Mouse (Mus musculus) forebrain, embryonic 16.5 days (tissue): ENCODE measurements around the gene Lmntd1. TPM values are rescaled to one million over a fixed set of nuclear protein-coding genes. Genes with fewer than 3 reads are reported as not detected.

Experiments
- ATAC-seq: fragments of 200-750 bp; cut with Nextera tagmentation; 2 replicates; pipeline ENCODE4 v1.8.0; 2017; ENCODE audit warnings: mild to moderate bottlenecking, moderate library complexity
- H3K27ac ChIP-seq: fragments of 300-500 bp; sonication (generic); 2 replicates; pipeline ENCODE4 v1.5.1; 2014; ENCODE audit warnings: low read length, control low read depth
- H3K27me3 ChIP-seq: fragments of 300-500 bp; sonication (generic); replicated peaks from 2 replicates; pipeline ENCODE4 v1.6.1; 2014; ENCODE audit warnings: low read length; ENCODE audit not compliant: control insufficient read depth, insufficient read depth
- H3K36me3 ChIP-seq: fragments of 300-500 bp; sonication (generic); 2 replicates; pipeline ENCODE4 v1.6.1; 2014; ENCODE audit not compliant: control insufficient read depth, insufficient read depth
- H3K4me1 ChIP-seq: fragments of 300-500 bp; sonication (generic); replicated peaks from 2 replicates; pipeline ENCODE4 v1.6.1; 2014; ENCODE audit warnings: low read length; ENCODE audit not compliant: control insufficient read depth, insufficient read depth
- H3K4me2 ChIP-seq: fragments of 300-500 bp; sonication (generic); 2 replicates; pipeline ENCODE4 v1.6.1; 2014; ENCODE audit warnings: mild to moderate bottlenecking, low read length, control low read depth
- H3K4me3 ChIP-seq: fragments of 300-500 bp; sonication (generic); replicated peaks from 2 replicates; pipeline ENCODE4 v1.5.1; 2014; ENCODE audit warnings: mild to moderate bottlenecking, low read length, control low read depth
- H3K9ac ChIP-seq: fragments of 300-500 bp; sonication (generic); replicated peaks from 2 replicates; pipeline ENCODE4 v1.6.1; 2014; ENCODE audit warnings: low read depth, low read length, control low read depth
- H3K9me3 ChIP-seq: fragments of 300-500 bp; sonication (generic); 2 replicates; pipeline ENCODE4 v1.6.1; 2016; ENCODE audit warnings: low read length; ENCODE audit not compliant: control insufficient read depth
- WGBS: fragments of 180-500 bp; shearing (Covaris S2); extraction: QIAGEN DNeasy Blood & Tissue Kit; methylation state at CpG from one replicate; pipeline ENCODE4 v1.1.7; 2014; 5-methylcytosine and 5-hydroxymethylcytosine counted together
- polyA plus RNA-seq: library from polyadenylated mRNA; unstranded; fragments of >200 nt; fragmentation: Nextera tagmentation; extraction: Ambion mirVana; gene quantifications from 2 replicates; pipeline ENCODE4 v1.2.1, GENCODE M21; 2015

Gene Lmntd1
- polyA plus RNA-seq, 1 experiment from 2014 or later, result 0.73 TPM

DNA sequence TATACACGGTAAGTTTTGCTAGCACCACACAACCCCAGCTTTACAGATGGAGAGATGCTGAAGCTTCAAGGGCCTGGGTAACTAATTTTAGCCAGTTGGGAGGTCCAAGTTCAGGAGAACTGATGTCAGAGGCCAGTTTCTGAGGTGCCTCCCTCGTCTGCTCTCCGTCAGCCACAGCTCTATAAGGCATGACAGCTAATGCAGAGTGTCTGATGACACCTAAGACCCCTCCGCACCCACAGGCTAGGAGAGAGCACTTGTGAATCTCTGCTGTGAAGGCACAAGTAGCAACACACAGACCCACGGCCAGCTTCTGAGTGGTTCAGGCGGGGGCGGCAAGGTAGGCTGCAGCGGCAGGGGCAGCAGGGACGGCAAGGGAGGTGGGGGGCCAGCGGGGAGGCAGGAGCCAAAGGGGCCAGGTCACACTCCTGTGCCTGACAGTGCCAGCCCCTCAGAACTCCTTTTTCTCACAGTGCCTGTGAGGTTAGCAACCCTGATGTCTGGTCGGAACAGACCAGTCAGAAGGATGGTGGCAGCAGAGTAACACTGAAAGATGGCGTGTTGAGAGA is 151.4 kb downstream of the Lmntd1 start:
- Histone ChIP-seq H3K9ac (no peak overlapping the region), H3K4me1 (no peaks in the 10 kb centered on the region), H3K27ac (no peak overlapping the region), H3K4me3 (no peak overlapping the region), H3K27me3 (no peaks in the 10 kb centered on the region), H3K36me3 (no peaks in the 10 kb centered on the region), H3K9me3 (no peaks in the 10 kb centered on the region), H3K4me2 (no peak overlapping the region)
- 91% methylated on average over 12 of the region's 12 CpGs for WGBS
- ATAC-seq, result no peak

- no peak overlapping the region for H3K4me3 ChIP-seq
- no peak overlapping the region for H3K9ac ChIP-seq
- no peaks in the 10 kb centered on the region for H3K9me3 ChIP-seq
- H3K4me1 ChIP-seq, result no peaks in the 10 kb centered on the region
- no peaks in the 10 kb centered on the region for H3K27me3 ChIP-seq
- no peak for ATAC-seq
- H3K36me3 ChIP-seq, result no peaks in the 10 kb centered on the region
- 84% methylated on average over 15 of the region's 15 CpGs for WGBS
- H3K4me2 ChIP-seq, result no peak overlapping the region
- no peak overlapping the region for H3K27ac ChIP-seq
Measured at GRCm38 (mm10) chr6:145457066-145457465, 157.1 kb downstream of the Lmntd1 start.

GRCm38 (mm10) chr6:145450628-145451403 is 163.3 kb downstream of the Lmntd1 start:
- no peak overlapping the region for H3K4me2 ChIP-seq
- H3K4me3 ChIP-seq, result no peak overlapping the region
- 76% methylated on average over 15 of the region's 15 CpGs for WGBS
- no peak overlapping the region for H3K9ac ChIP-seq
- H3K27me3 ChIP-seq, result no peaks in the 10 kb centered on the region
- no peaks in the 10 kb centered on the region for H3K9me3 ChIP-seq
- peaks cover 5% of the 10 kb centered on the region for H3K4me1 ChIP-seq
- H3K36me3 ChIP-seq, result no peaks in the 10 kb centered on the region
- no peak overlapping the region for H3K27ac ChIP-seq
- ATAC-seq, result no peak

DNA sequence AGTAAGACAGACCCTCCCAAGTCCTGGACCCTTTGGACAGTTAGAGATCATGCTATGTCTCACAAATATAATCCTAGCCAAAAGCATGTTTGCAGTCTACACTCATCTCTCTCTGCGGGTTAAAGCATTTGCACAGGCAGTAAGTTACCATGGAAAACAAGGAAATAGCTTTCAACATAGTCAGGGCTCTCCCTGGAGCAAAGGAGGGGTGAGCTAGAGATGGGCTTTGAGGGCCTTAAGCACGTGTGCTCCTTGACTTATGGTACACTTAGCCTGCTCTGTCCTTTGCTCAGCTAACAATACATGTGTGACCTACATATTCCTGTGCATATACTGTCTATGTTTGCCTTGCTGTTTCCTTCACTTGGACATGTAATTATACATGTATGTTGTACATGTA is 165.8 kb downstream of the Lmntd1 start:
- 70% methylated on average over 2 of the region's 2 CpGs for WGBS
- Histone ChIP-seq H3K4me3 (no peak overlapping the region), H3K4me2 (no peak overlapping the region), H3K36me3 (no peaks in the 10 kb centered on the region), H3K27ac (no peak overlapping the region), H3K9ac (no peak overlapping the region), H3K4me1 (peaks cover 14% of the 10 kb centered on the region), H3K9me3 (no peaks in the 10 kb centered on the region), H3K27me3 (no peaks in the 10 kb centered on the region)
- no peak for ATAC-seq

GRCm38 (mm10) chr6:145445811-145446500 is 168.2 kb downstream of the Lmntd1 start:
- H3K4me2 ChIP-seq, result no peak overlapping the region
- WGBS, result 55% methylated on average over 8 of the region's 8 CpGs
- no peak overlapping the region for H3K9ac ChIP-seq
- peaks cover 14% of the 10 kb centered on the region for H3K4me1 ChIP-seq
- no peaks in the 10 kb centered on the region for H3K27me3 ChIP-seq
- no peak overlapping the region for H3K4me3 ChIP-seq
- H3K27ac ChIP-seq, result 0 out of 2 replicates have a peak overlapping the region, but pooled peaks have one; percentile 7
- peak; percentile 56 for ATAC-seq
- no peaks in the 10 kb centered on the region for H3K9me3 ChIP-seq
- H3K36me3 ChIP-seq, result no peaks in the 10 kb centered on the region

DNA sequence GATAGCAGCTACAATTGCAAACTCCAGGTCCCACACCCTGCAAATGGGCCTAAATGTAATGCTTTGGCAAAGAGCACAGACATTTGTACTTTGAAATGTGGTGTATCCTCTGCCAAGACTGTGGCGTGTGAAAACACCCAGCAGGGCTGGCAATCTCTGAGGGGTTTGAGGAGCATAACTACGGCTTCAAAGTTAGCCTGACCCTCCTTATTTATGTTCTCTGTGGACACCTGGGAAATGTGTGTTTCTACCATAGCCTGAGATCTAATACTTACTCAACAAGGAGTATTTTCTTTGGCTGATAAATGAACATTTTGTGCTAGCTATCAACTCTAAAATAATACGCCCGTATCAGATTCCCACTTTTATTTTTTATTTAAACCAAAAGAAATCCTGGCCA is 168.7 kb downstream of the Lmntd1 start:
- ATAC-seq, result peak; percentile 61; the same call in 1 of the 2 replicates
- no peak overlapping the region for H3K9ac ChIP-seq

GRCm38 (mm10) chr6:145442786-145443185 is 171.3 kb downstream of the Lmntd1 start:
- no peak overlapping the region for H3K4me3 ChIP-seq
- WGBS, result 55% methylated on average over 13 of the region's 13 CpGs
- H3K36me3 ChIP-seq, result no peaks in the 10 kb centered on the region
- H3K4me2 ChIP-seq, result no peak overlapping the region
- H3K9ac ChIP-seq, result no peak overlapping the region
- no peak for ATAC-seq
- H3K27ac ChIP-seq, result no peak overlapping the region
- no peaks in the 10 kb centered on the region for H3K9me3 ChIP-seq
- no peaks in the 10 kb centered on the region for H3K27me3 ChIP-seq
- H3K4me1 ChIP-seq, result peaks cover 14% of the 10 kb centered on the region

More for the DNA sequence above, 168.7 kb downstream of the Lmntd1 start:
- Histone ChIP-seq H3K36me3 (no peaks in the 10 kb centered on the region), H3K4me2 (no peak overlapping the region), H3K27me3 (no peaks in the 10 kb centered on the region), H3K9me3 (no peaks in the 10 kb centered on the region), H3K4me3 (no peak overlapping the region), H3K4me1 (peaks cover 14% of the 10 kb centered on the region), H3K27ac (no peak overlapping the region)
- WGBS, result 57% methylated on average over 4 of the region's 4 CpGs

GRCm38 (mm10) chr6:145441416-145442110 is 172.6 kb downstream of the Lmntd1 start:
- no peak for ATAC-seq
- no peaks in the 10 kb centered on the region for H3K27me3 ChIP-seq
- WGBS, result 71% methylated on average over 18 of the region's 18 CpGs
- no peaks in the 10 kb centered on the region for H3K9me3 ChIP-seq
- H3K4me2 ChIP-seq, result no peak overlapping the region
- H3K9ac ChIP-seq, result no peak overlapping the region
- H3K4me1 ChIP-seq, result peaks cover 14% of the 10 kb centered on the region
- H3K36me3 ChIP-seq, result no peaks in the 10 kb centered on the region
- no peak overlapping the region for H3K4me3 ChIP-seq
- H3K27ac ChIP-seq, result no peak overlapping the region

DNA sequence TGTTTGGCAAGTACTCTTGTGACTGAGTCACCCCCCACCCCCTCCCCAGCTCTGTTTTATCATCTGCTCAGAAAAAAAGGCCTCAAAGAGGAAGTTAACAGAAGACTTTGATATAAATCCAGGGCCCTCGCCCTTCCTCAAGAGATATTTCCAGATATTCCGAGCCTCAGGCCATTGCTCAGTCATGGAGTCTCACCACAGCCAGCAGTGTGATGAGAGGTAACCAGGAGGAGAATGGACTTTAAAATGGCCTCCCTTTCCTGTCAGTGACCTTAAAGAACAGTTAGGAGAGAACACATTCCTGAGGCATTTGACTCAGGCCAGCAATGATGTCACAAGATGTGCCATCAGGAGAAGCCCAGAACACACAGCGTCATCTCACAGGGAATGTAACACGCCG is 175.3 kb downstream of the Lmntd1 start:
- no peak for ATAC-seq
- no peaks in the 10 kb centered on the region for H3K36me3 ChIP-seq
- no peak overlapping the region for H3K4me3 ChIP-seq
- H3K27ac ChIP-seq, result no peak overlapping the region
- no peaks in the 10 kb centered on the region for H3K27me3 ChIP-seq
- H3K4me2 ChIP-seq, result no peak overlapping the region
- H3K9ac ChIP-seq, result no peak overlapping the region
- H3K4me1 ChIP-seq, result no peaks in the 10 kb centered on the region
- H3K9me3 ChIP-seq, result no peaks in the 10 kb centered on the region
- WGBS, result 92% methylated on average over 5 of the region's 5 CpGs
